Mouse (Mus musculus): ENCODE measurements at regions not wholly inside any gene's neighbourhood (a gene's known extent, or its start where the extent isn't known, plus 50 kb on each side); places are given as distances from the start of the nearest gene placed in this dataset.

DNA sequence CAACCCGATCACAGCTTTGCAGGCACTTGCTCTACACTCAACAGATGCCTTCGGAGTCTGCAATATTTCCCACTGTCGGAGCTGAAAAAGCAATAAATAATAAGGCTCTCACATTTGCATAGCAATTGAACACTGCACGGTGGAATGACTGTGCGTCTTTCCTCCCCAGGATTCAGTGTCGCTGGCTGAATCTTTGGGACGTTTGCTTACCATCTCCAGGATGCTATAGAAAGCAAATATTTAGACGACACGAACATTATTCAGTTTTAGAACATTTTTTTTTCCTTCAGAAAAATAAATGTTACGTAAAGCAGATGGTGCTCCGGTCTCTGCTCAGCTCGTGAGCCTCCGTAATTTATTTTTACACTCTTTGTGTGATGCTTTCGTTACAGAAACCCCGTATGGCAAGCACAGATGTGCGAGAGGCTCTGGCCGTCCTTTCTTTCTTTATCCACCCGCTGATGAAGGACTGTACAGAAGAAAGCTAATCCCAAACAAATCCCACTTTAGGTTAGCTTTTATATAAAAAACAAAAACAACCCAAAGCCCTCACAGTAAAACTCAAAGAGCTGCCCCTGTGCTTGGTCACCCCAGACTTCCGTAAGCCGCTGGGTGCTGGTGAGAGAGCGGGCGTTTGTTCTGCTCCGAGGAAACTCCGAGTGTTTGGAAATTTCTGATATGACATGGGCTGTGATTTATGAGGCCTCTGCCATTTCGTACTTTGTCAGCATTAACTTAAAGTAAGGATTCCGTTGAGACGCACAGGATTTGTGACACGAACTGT, 464.3 kb downstream of the Ajap1 start:
- DNase-seq = no peak
- TF ChIP-seq CTCF (IDR thresholded peaks at IDR 0.05; ENCODE audit: insufficient read depth, low read length) = no peak
- no peak for TF ChIP-seq POLR2A (IDR thresholded peaks at IDR 0.05; ENCODE audit: borderline replicate concordance, extremely low read depth, low read depth, low read length)
- H3K4me1 ChIP-seq (ENCODE audit: control insufficient read depth, insufficient read depth, low read length) = no peaks in the 10 kb centered on the region
- H3K4me3 ChIP-seq (replicated peaks; ENCODE audit: extremely low read depth, low read depth, low read length) = no peak overlapping the region
- WGBS = 53% methylated on average over 28 of the region's 28 CpGs

DNA sequence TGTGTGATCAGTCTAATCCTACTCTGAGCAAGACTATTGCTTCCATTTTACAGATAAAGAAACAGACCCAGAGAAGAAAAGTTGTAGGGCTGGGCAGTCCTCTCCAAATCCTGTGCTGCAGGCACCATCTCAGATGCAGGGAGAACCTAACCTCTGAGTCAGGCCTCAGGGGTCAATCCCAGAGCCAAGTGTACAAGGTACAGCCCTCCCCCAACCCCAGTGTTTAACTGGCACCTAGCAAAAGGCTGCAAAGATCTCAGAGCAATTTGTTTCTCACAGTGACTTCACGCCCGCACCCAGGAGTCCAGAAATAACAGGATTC, 464.8 kb downstream of the Ajap1 start:
- DNase-seq = no peak
- WGBS = 81% methylated on average over 2 of the region's 2 CpGs
- no peak overlapping the region for H3K4me3 ChIP-seq (replicated peaks; ENCODE audit: extremely low read depth, low read depth, low read length)
- TF ChIP-seq POLR2A (IDR thresholded peaks at IDR 0.05; ENCODE audit: borderline replicate concordance, extremely low read depth, low read depth, low read length) = no peak
- TF ChIP-seq CTCF (IDR thresholded peaks at IDR 0.05; ENCODE audit: insufficient read depth, low read length) = no peak
- no peaks in the 10 kb centered on the region for H3K4me1 ChIP-seq (ENCODE audit: control insufficient read depth, insufficient read depth, low read length)

DNA sequence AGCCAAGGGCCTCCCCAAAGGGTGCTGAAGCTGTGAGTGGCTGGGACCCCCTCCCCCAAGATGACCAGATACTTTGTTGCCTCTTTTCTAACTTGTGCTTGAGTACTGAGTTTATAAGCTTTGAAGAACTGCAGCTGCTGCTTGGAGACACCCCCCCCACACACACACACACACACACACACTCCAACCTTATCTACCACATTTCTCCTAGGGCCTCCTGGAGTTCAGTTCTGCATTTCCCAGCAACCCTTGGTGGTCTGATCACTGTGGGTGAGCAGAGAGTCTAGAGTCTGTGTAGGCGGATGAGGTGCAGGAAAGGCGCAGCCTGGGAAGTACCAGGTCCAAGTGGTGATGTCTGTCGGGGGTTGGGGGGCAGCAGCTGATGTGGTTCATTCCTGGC, 479.3 kb downstream of the Ajap1 start:
- WGBS = 57% methylated on average over 3 of the region's 3 CpGs
- no peak for DNase-seq
- H3K4me1 ChIP-seq (ENCODE audit: control insufficient read depth, insufficient read depth, low read length) = no peaks in the 10 kb centered on the region
- TF ChIP-seq POLR2A (IDR thresholded peaks at IDR 0.05; ENCODE audit: borderline replicate concordance, extremely low read depth, low read depth, low read length) (no peak), CTCF (IDR thresholded peaks at IDR 0.05; ENCODE audit: insufficient read depth, low read length) (no peak)
- no peak overlapping the region for H3K4me3 ChIP-seq (replicated peaks; ENCODE audit: extremely low read depth, low read depth, low read length)

DNA sequence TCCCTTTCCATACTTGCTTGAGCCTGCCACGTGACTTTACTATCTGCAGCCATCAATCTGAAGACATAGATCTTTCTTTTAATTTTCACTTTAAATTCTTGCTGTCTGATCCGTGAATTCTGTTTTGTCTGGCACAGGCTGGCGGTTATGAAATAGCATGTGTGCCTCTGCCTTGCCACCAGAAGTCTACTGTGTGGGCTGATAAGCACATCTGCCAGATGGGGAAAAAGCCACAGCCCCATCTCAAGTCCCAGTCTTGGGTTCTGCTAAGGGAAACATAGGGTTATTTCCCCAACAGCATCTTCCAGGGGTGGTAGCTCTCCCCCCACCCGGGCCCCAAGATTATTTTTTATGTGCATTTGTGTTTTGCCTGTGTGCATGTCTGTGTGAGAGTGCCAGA, 480.1 kb downstream of the Ajap1 start:
- H3K4me3 ChIP-seq (replicated peaks; ENCODE audit: extremely low read depth, low read depth, low read length) = no peak overlapping the region
- WGBS = 62% methylated on average over 4 of the region's 4 CpGs
- no peak for TF ChIP-seq CTCF (IDR thresholded peaks at IDR 0.05; ENCODE audit: insufficient read depth, low read length)
- no peak for TF ChIP-seq POLR2A (IDR thresholded peaks at IDR 0.05; ENCODE audit: borderline replicate concordance, extremely low read depth, low read depth, low read length)
- no peaks in the 10 kb centered on the region for H3K4me1 ChIP-seq (ENCODE audit: control insufficient read depth, insufficient read depth, low read length)
- no peak for DNase-seq

DNA sequence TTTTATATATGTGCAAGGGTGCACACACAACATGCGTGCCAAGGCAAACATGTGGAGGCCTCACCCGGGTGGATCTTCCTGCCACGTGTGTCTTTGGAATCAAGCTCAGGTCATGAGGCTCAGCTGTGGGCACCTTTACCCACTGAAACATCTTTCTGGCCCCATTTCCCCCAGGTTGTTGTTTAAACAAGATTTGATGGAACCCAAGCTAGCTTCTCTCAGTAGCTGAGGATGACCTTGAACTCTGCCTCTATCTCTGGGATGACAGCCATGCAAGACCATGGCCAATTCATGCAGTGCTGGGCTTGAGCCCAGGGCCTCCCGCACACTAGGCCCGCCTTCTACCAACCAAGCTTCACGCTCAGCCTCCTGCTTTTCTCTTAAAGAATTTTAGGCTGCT, 480.9 kb downstream of the Ajap1 start:
- no peak for TF ChIP-seq CTCF (IDR thresholded peaks at IDR 0.05; ENCODE audit: insufficient read depth, low read length)
- TF ChIP-seq POLR2A (IDR thresholded peaks at IDR 0.05; ENCODE audit: borderline replicate concordance, extremely low read depth, low read depth, low read length) = no peak
- DNase-seq = no peak
- no peak overlapping the region for H3K4me3 ChIP-seq (replicated peaks; ENCODE audit: extremely low read depth, low read depth, low read length)
- no peaks in the 10 kb centered on the region for H3K4me1 ChIP-seq (ENCODE audit: control insufficient read depth, insufficient read depth, low read length)
- 79% methylated on average over 6 of the region's 6 CpGs for WGBS

DNA sequence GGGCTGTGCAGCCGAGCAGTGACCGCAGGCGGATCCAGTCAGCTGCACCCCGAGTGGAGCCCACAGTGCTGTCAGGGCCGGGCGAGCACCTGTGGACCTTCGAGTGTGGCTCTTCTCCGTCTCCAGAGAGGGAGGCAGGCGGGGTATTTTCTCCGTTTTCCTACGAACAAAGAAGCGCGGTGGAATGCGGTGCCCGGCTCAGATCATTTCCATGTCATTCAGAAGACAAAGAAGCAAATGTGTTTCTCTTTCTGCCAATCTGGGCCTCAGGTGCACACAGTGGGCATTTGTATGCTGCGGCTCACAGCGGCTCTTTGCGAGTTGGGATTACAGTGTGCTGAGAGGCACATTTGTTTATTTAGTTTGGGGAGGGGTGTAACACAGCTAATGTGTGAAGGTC, 483.1 kb downstream of the Ajap1 start:
- Histone ChIP-seq H3K4me3 (replicated peaks; ENCODE audit: extremely low read depth, low read depth, low read length) (no peak overlapping the region), H3K4me1 (ENCODE audit: control insufficient read depth, insufficient read depth, low read length) (no peaks in the 10 kb centered on the region)
- 32% methylated on average over 18 of the region's 18 CpGs for WGBS
- TF ChIP-seq POLR2A (IDR thresholded peaks at IDR 0.05; ENCODE audit: borderline replicate concordance, extremely low read depth, low read depth, low read length) = no peak
- no peak for TF ChIP-seq CTCF (IDR thresholded peaks at IDR 0.05; ENCODE audit: insufficient read depth, low read length)
- DNase-seq = no peak

DNA sequence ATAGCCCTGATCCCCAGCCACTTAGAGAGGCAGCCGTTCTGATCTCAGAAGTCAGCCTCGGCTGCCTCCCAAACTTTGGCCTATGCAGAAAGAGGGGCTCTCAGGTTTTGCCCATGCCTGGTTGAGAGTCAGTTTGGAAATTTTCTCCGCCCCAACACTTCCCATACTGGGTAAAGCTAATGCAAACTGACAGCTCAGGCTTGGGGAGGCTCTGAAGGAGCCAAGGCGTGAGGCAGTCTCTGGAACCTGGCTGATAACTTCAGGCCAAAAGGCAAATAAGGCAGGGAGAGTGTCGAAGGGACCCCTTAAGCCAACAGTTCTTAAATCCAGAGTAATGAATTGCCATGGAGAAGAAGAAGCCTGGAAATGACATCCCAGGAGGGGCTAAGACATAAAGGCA, 485.4 kb downstream of the Ajap1 start:
- Histone ChIP-seq H3K4me3 (replicated peaks; ENCODE audit: extremely low read depth, low read depth, low read length) (no peak overlapping the region), H3K4me1 (ENCODE audit: control insufficient read depth, insufficient read depth, low read length) (no peaks in the 10 kb centered on the region)
- WGBS = 65% methylated on average over 5 of the region's 5 CpGs
- TF ChIP-seq POLR2A (IDR thresholded peaks at IDR 0.05; ENCODE audit: borderline replicate concordance, extremely low read depth, low read depth, low read length) = no peak
- TF ChIP-seq CTCF (IDR thresholded peaks at IDR 0.05; ENCODE audit: insufficient read depth, low read length) = no peak
- DNase-seq = no peak

DNA sequence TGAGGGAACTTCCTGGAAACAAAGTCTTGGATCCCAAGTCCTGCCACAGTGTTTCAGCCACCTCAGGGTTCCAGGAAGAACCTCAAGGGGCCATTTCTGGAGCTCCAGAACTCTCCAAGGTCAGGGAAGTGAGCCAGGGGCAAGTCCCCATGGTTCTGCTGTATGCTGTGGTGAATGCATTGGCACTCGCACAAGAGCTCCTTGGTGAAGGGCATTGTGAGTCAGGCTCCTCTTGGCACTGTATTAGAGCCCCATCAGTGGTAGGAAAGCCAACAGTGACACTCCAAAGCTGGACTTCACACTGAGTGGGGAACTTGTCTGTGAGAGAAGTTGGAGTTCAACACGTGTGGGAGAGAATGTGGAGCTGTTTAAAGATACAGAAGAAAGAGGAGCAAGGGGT, 486.0 kb downstream of the Ajap1 start:
- no peaks in the 10 kb centered on the region for H3K4me1 ChIP-seq (ENCODE audit: control insufficient read depth, insufficient read depth, low read length)
- TF ChIP-seq CTCF (IDR thresholded peaks at IDR 0.05; ENCODE audit: insufficient read depth, low read length) (no peak), POLR2A (IDR thresholded peaks at IDR 0.05; ENCODE audit: borderline replicate concordance, extremely low read depth, low read depth, low read length) (no peak)
- WGBS = 64% methylated on average over 2 of the region's 2 CpGs
- DNase-seq = no peak
- H3K4me3 ChIP-seq (replicated peaks; ENCODE audit: extremely low read depth, low read depth, low read length) = no peak overlapping the region

DNA sequence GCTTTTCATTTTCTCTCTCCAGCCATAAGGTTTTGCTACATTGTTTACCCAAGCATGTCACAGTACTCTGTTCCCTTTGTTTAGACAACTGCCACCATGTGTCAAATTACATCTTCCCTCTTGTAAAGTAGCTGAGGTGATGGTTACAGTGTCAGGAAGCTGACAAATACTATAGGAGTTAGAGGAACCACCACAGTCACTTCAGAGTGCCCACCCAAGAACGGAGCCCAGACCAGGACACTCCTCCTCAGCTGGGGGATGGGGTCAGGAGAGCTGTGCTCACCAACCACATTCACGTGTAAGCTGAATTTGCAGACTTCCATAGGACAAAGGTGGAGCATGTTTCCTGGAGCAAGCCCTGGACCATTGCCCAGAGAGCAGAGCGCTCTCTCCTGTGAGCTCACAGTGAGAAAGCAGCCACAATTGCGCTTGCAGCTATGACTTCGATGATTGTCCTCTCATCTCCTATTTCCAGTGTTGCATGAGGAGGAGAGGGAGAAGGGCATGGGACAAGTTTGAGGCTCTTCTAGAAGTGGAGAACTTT, 487.5 kb downstream of the Ajap1 start:
- H3K4me3 ChIP-seq (replicated peaks; ENCODE audit: extremely low read depth, low read depth, low read length) = no peak overlapping the region
- TF ChIP-seq POLR2A (IDR thresholded peaks at IDR 0.05; ENCODE audit: borderline replicate concordance, extremely low read depth, low read depth, low read length) (no peak), CTCF (IDR thresholded peaks at IDR 0.05; ENCODE audit: insufficient read depth, low read length) (no peak)
- 42% methylated on average over 5 of the region's 5 CpGs for WGBS
- no peaks in the 10 kb centered on the region for H3K4me1 ChIP-seq (ENCODE audit: control insufficient read depth, insufficient read depth, low read length)
- DNase-seq = no peak

DNA sequence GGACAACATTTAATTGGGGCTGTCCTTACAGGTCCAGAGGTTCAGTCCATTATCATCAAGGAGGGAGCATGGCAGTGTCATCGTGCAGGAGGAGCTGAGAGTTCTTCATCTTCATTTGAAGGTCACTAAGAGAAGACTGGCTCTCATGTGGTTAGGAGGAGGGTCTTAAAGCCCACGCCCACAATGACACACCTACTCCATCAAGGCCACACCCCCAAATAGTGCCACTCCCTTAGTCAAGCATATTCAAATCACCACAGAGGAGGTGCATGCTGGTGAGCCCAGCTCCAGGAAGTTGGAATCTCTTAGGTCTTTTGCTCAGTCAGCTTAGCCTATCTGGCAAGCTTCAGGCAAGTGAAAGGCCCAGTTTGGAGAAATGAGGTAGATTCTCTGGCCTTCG, 488.4 kb downstream of the Ajap1 start:
- Histone ChIP-seq H3K4me3 (replicated peaks; ENCODE audit: extremely low read depth, low read depth, low read length) (no peak overlapping the region), H3K4me1 (ENCODE audit: control insufficient read depth, insufficient read depth, low read length) (no peaks in the 10 kb centered on the region)
- TF ChIP-seq POLR2A (IDR thresholded peaks at IDR 0.05; ENCODE audit: borderline replicate concordance, extremely low read depth, low read depth, low read length) (no peak), CTCF (IDR thresholded peaks at IDR 0.05; ENCODE audit: insufficient read depth, low read length) (no peak)
- WGBS = 66% methylated on average over 3 of the region's 3 CpGs
- DNase-seq = no peak
